Mouse (Mus musculus) frontal cortex, postnatal 36 days (tissue): ENCODE measurements at regions not wholly inside any gene's neighbourhood (a gene's known extent, or its start where the extent isn't known, plus 50 kb on each side); places are given as distances from the start of the nearest gene placed in this dataset.

Experiments used
- DNase-seq, 2 experiments: peaks; one replicate each; pipeline ENCODE4 v3.0.0; 2022; ENCODE audit warnings: low spot score in 2 of 2

- DNase-seq, result no peak
Measured at GRCm38 (mm10) chr12:106128944-106129724, 119.1 kb downstream of the Vrk1 start.

DNA sequence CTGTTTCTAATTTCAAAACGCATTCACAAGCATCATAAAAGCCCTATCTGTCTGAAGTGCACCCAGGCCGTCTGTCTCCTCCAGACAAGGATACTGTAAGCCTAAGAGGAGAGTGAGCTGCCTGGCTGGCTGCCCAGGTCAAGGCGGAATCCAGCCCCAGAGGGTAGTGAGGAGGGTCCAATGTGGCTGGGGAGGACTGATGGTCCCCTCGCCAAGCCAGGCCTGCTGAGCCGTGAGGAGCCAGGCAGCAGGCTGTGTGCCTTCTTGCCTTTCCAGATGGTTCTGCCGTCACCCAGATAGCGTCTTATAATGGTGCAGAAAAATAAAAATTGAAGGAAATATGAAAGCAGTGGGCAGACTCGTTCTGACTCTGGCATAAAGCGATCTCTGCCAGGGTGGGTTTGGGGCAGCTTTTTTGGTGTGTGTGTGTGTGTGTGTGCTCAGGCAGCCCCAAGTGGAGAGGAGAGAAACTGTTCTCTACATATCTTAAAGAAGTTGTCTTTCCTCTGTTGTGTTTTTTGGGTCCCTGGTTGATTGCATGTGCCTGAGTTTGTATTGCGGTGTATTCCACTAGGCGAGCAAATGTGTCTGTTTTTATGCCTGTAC lies 120.1 kb downstream of the Vrk1 start:
- peak; percentile 20 to 23 for DNase-seq

DNA sequence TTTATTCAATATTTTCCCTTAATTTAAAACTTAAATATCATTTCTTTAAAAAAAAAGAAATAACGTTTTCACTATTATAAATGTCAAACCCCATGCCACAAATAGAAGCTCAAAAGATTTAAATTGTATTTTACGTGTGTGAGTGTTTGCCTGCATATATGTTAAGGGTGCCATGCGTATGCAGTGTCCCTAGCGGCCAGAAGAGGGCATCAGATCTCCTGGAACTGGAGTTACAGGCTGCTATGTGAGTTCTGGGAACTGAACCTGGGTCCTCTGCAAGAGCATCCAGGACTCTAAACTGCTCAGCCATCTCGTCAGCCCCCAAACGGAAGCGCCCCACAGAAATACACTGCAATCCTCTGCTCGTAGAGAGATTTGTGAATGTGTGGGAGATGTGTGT lies 122.7 kb downstream of the Vrk1 start:
- DNase-seq, result no peak

GRCm38 (mm10) chr12:106138466-106138865 lies 128.4 kb downstream of the Vrk1 start:
- no peak for DNase-seq

- no peak for DNase-seq
Measured at GRCm38 (mm10) chr12:106139491-106139890, 129.5 kb downstream of the Vrk1 start.

DNA sequence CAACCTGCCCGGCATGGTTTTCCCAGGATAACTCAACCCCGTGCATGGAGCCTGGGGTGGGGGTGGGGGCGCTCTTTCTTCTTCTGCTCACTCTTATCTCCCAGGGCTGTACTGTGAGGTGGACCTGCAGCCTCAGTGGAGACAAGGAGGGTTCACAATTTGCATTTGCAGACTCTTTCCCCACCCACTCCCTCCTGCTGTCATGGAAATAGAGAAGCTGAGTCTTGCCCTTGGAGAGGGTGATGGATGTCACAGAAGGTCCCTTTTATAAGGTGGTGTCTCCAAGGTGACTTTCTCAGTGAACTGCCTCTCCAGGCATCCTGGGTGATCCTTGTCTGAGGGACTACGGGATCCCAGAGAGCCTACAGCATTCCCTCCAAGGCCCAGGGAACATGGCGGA lies 129.9 kb downstream of the Vrk1 start:
- no peak for DNase-seq

- DNase-seq, result no peak
Measured at GRCm38 (mm10) chr12:106140671-106141070, 130.6 kb downstream of the Vrk1 start.

DNA sequence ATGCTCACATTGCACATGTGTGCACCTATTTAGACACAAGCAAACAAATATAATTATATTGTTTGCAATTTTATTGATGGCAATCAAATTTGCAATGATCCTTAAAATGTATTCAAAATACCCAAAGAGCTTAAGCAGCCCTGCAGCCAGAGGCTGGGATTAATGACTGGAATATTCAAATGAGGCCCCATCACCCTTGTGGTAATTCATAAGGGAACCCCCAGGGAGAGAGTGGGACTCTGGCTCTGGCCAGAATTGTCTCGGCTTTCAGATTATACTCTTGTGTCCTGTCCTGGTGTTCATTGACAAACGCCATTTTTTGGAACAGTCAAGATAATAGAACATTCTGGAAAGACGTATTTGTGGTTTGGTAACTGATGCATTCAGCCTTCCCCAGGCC lies 133.5 kb downstream of the Vrk1 start:
- no peak for DNase-seq

- DNase-seq, result peak in 1 of 2 experiments; percentile 53
Measured at GRCm38 (mm10) chr12:106156837-106157236, 146.8 kb downstream of the Vrk1 start.

DNA sequence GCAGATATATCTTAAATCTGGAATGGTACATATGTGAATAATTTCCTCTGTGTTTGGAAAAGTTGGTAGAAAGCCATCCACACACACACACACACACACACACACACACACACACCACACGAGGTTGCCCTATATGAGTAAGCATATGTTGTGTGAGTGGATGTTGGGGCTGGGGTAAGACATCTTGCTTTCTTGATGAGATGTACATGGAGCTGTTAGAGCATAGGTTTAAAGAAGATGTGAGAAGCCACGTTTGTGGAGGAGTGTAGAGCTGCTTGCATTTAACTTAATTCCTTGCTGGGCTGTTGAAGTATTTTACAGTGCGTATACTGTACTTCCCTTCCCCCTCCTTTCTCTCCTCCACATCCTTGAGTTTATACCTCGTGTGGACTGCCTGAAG lies 147.8 kb downstream of the Vrk1 start:
- peak in 1 of 2 experiments; percentile 17 for DNase-seq

DNA sequence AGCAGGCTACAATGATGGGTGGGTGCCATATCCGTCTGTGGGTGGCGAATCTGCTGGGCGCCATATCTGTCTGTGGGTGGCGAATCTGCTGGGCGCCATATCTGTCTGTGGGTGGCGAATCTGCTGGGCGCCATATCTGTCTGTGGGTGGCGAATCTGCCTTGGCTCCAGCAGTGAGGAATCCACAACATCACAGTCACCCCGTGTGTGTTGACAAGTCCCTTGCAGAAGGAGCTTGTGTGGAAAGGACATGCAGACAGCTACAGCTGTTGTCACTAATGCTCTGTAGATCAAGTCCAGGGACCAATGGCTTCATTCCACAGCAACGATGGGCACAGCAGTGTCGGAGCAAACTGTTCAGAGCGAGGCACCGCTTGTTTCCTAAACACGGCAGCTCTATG lies 148.6 kb downstream of the Vrk1 start:
- no peak for DNase-seq

DNA sequence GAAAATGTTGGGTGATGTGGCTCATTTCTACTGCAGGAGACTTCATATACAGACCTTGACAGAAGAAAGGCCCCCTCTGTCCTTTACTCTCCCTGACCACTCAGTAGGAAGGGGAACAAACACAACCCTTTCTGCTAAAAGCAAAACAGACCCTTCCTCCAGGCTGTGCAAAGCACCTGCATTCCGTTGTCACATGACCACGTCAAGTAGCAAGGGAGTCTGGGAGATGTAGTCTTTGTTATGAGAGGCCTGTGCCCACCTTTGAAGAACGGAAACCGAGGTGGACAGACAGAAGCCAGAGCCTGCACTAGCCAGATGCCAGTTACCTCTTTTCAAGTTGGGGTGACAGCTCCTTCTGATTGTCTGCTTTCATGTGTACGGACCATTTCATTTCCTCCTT lies 161.3 kb downstream of the Vrk1 start:
- no peak for DNase-seq

GRCm38 (mm10) chr12:106173211-106173610 lies 163.2 kb downstream of the Vrk1 start:
- DNase-seq, result no peak

- DNase-seq, result peak in 1 of 2 experiments; percentile 48
Measured at GRCm38 (mm10) chr12:106174070-106174980, 164.3 kb downstream of the Vrk1 start.

DNA sequence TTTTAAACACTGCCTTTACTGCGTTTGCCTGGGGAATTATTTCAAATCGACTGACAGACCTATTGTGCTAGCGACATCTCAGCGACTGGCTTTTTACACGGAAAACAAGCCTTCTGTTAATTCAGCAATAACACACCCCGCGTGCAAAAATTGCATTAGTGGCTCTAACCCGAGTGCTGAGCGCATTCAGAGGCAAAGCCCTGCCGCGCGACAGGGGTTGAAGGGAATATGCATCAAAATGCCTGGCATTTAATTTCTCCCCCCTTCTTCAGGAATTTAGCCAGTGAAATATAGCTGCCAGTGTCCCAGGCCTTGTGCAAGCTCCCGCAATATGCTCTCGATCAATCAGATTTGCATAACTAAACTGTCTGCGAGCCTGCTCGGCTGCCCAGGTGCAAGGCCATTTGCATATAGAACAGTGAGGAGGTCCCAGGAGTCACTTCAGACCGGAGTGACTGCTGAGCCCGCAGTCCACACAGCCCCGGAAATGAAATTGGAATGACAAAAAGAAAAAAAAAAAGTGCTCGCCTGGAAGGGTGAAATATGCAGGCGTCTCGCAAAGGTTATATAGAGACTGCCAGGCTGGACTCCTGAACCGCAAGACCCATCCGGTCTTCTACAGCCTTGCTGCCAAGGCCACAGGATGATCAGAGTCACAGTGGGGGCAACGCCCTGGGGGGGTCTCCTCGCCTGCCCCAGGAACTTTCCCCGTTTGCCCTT lies 165.1 kb downstream of the Vrk1 start:
- DNase-seq, result peak in 1 of 2 experiments; percentile 21

GRCm38 (mm10) chr12:106177302-106177701 lies 167.3 kb downstream of the Vrk1 start:
- no peak for DNase-seq

DNA sequence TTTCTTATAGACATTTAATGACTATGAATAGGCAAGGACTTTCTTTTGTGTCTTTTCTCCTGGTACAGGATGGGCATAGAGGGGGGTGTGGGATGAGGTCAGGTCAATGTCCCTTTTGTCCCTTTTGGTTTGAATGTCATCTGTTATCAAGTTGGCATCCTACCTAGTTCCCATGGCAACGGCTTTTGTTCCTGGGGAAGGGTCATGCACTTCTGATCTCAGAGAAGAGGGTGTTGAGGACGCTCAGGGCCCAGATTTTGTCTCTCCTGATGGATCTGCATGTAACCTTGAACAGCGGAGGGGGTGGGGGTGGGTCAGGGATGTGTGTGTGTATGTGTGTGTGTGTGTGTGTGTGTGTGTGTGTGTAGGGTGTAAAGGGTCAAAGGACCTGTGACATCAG lies 167.8 kb downstream of the Vrk1 start:
- DNase-seq, result no peak

- DNase-seq, result no peak
Measured at GRCm38 (mm10) chr12:106178688-106179205, 168.7 kb downstream of the Vrk1 start.

GRCm38 (mm10) chr12:106182923-106183322 lies 172.9 kb downstream of the Vrk1 start:
- no peak for DNase-seq

GRCm38 (mm10) chr12:106183973-106184372 lies 173.9 kb downstream of the Vrk1 start:
- no peak for DNase-seq

- DNase-seq, result peak; percentile 54 to 65
Measured at GRCm38 (mm10) chr12:106185398-106186077, 175.5 kb downstream of the Vrk1 start.
